Mouse (Mus musculus): ENCODE results near the gene Olfr285.

Olfr285 gene

DNA sequence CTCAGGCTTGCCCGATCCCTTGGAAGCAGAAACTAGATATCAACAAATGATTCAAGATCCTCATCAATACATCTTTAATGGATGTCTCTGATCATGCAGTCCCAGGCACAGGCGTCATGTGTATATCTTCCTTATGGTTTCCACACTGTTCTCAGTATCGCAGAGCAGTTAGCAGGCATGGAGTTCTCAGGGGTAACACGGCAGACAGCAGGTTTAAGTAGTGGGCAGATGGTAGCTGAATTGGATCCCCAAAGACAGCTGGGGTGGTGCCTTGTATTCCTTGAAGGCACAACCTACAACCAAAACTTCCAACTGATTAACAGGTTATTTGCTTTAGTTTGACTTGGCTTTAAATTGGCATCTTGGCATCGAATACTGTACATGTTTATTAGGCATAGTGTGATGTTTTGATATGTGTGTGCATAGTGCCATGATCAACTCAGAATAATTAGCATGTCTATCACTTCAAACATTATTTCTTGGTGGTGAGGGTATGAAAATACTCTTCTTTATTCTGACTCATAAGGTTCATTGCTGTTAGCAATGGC, at the start of gene Olfr285:
Olfr285 (minus strand) TSS at position 177 of the 548 bp plus-strand sequence.
- DNase-seq = no peak

DNA sequence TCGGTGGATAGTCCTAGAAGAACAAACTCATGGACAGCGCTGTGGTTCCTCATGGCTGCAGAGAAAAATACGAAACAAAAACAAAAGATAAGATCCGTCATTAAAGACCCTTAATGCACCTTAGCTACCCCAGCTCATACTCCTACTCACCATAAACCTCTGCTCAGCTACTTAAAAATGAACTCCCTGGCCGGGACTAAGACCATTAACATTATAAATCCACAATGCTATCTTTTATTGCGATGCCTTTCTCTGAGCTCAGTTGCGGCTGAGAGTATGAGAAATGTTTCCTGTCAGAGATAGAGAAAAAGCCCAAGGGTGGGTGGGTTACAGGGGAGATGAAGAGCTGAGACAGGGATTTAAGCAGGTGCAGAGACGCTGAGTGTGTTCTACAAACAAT, 23.7 kb upstream of the Olfr285 start, which contains the start of gene Olfr284:
Olfr284 (minus strand) TSS at position 101 of the 400 bp plus-strand sequence.
- no peak for DNase-seq

GRCm38 (mm10) chr15:98315703-98316102, 1.4 kb downstream of the Olfr285 start:
- no peak for DNase-seq

DNA sequence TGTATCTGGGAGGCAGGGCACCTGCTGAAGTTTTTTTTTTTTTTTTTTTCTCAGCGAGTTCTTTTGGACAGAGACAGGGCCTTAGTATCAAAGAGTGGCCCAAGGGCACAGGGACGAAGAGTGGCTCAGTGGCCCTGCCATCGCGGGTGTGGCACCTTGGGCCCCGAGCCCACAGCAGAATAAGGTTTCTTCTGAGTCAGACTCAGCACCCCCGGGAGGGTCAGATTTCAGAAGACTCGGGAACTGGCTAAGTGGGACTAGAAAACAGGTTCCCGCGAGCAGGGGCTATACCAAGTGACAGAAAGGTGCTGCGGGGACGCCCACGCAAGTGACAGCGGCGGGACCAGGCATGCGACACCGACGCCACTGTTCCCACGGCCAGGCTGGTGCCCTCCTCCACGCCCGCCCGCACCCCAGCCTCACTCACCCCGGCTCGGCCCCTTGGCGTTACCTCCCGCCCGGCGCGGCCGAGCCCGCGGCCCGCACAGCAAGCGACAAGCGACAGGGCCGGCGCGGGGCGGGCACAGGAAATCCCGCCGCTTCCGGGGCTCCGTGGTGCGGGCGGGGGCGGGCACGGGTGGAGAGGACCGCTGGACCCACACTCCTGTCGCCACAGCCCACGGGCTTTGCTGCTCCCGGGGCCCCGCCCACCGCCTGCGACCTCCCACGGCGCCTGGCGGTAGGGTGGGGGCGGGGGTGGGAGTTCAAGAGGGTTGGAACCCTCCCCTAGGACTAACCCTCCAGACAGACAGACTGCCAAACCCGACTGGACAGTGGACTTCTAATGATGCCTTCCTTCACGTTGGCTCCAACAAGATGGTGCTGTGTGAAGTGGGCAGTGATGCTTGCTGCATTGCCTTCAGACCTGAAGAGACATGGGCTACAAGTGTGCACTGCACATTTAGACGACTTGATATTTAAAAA, 21.3 kb downstream of the Olfr285 start, which contains the start of gene Zfp641:
Zfp641 (minus strand) TSS at position 534 of the 924 bp plus-strand sequence.
- peak; percentile 57 for DNase-seq

DNA sequence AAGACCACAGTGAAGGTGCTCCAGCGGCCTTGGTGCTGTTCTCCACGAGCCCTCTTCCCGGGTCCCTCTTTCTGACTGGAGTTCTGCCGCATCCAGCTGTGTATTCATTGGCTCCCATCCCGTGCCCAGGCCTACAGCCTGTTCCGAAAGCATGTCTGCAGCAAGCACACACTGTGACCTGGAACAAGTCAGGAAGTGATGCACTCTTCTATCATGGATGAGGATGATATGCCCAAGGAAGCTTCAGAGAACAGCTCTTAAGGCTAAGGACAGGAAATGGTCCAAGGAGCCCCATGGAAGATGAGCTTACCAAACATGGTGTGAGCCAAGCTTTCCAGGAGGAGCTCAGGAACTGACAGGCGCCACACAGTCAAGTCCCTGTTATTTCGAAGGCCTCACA, 23.5 kb downstream of the Olfr285 start:
- DNase-seq = no peak

DNA sequence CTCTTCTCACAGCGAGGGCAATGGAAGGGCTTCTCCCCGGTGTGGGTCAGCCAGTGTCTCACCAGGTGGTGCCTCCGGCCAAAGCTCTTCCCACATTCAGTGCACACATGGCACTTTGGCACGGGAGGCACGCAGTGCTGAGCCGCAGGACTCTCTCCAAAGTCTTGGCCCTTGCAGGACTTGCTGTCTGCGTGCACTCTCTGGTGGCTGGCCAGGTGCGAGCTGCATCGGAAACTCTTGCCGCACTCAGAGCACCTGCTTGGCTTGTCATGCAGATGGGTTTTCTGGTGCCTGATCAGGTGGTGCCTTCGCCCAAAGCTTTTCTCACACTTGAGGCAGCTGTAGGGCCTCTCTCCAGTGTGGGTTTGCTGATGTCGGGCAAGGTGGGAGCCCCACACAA, 28.6 kb downstream of the Olfr285 start:
- DNase-seq = peak; percentile 26

- DNase-seq = no peak
Observed at GRCm38 (mm10) chr15:98286418-98286817, 30.7 kb downstream of the Olfr285 start.

Data from cerebellum, adult 8-10 months (tissue).